Mouse (Mus musculus) cortical plate, adult 2 months (tissue): ENCODE measurements around the gene Bcl11a. TPM values are rescaled to one million over a fixed set of nuclear protein-coding genes. Genes with fewer than 3 reads are reported as not detected.
"Not testable (repeated sequence)": the region's sequence is repeated elsewhere in the genome, so short reads cannot be mapped to it uniquely, and the experiment has no call there.

Experiments used
- H3K27ac ChIP-seq: fragments of 200-500 bp; 2 replicates; pipeline ENCODE4 v1.5.1; 2012; ENCODE audit warnings: low read length, control low read depth, inconsistent platforms; ENCODE audit not compliant: insufficient read depth
- H3K4me1 ChIP-seq: fragments of 200-500 bp; 2 replicates; pipeline ENCODE4 v1.6.1; 2011; ENCODE audit warnings: low read length; ENCODE audit not compliant: control insufficient read depth, insufficient read depth
- H3K4me3 ChIP-seq: fragments of 200-500 bp; 2 replicates; pipeline ENCODE4 v1.5.1; 2011; ENCODE audit warnings: mild to moderate bottlenecking, low read length, control low read depth; ENCODE audit not compliant: insufficient read depth
- CTCF ChIP-seq: fragments of 200-500 bp; IDR thresholded peaks from 2 replicates; pipeline ENCODE4 v1.5.1; 2011; ENCODE audit warnings: mild to moderate bottlenecking, control low read depth, low read length; ENCODE audit not compliant: insufficient read depth; ENCODE audit errors: extremely low read depth
- POLR2A ChIP-seq: fragments of 200-500 bp; IDR thresholded peaks from 2 replicates; pipeline ENCODE4 v1.6.1; 2011; ENCODE audit warnings: mild to moderate bottlenecking, low read length, control low read depth; ENCODE audit not compliant: insufficient read depth; ENCODE audit errors: extremely low read depth
- polyA plus RNA-seq: library from polyadenylated mRNA; depleted of rRNA; stranded (reverse); fragments of >200 nt; gene quantifications from 2 replicates; pipeline ENCODE4 v1.2.3, GENCODE M21; 2012

Gene Bcl11a
- polyA plus RNA-seq, 1 experiment = 62.8 TPM

- H3K4me1 ChIP-seq = peaks cover 11% of the 10 kb centered on the region
- 0 out of 2 replicates have a peak overlapping the region, but pooled peaks have one; percentile 17 for H3K27ac ChIP-seq
- TF ChIP-seq CTCF (no peak), POLR2A (no peak)
- no peak overlapping the region for H3K4me3 ChIP-seq
Observed at GRCm38 (mm10) chr11:24128001-24128400, 50.1 kb downstream of the Bcl11a start.

DNA sequence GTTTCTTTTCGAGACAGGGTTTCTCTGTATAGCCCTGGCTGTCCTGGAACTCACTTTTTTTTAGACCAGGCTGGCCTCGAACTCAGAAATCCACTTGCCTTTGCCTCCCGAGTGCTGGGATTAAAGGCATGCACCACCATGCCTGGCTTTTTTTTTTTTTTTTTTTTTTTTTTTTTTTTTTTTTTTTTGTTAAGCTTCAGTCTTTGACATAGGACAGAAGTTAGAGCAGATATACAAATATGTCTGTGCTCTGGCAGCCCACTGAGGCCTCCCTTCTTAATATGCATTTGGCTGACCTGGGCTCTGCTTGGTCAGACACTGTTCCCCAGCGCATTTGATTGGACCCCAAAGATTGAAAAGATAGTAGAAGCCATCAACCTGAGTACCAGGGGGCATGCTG lies 51.0 kb downstream of the Bcl11a start:
- H3K4me1 ChIP-seq, H3K4me3 ChIP-seq, H3K27ac ChIP-seq: not testable (repeated sequence)

GRCm38 (mm10) chr11:24129358-24130185 lies 51.7 kb downstream of the Bcl11a start:
- H3K27ac ChIP-seq = no peak overlapping the region
- peaks cover 7% of the 10 kb centered on the region for H3K4me1 ChIP-seq
- H3K4me3 ChIP-seq = no peak overlapping the region
- TF ChIP-seq POLR2A (no peak), CTCF (no peak)

DNA sequence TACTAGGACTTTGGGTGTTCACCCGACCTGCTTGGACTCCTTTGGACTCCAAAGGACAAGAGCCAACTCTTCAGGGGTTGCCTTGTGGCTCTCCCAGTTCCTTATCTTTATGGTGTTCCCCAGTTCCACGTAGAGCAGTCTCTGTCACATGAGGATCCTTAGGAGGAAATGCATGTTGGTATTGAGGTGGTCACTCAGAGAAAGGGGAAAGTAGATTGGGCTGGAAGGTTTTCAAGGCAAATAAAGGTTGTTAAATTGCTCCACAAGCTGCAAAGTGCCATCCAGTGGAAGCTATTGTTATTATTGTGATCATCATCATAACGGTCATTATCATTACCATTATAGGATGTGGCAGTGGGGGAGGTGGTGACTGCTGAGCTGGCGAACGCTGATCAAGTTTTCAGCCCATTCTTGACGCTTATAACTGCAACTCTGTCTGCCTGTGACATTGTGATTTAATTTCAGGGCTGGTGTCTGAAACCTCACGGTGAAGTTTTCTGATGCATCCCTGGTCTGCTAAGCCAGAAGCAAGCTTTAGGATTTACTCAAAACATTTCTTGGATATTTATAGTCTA lies 52.4 kb downstream of the Bcl11a start:
- H3K4me3 ChIP-seq = no peak overlapping the region
- TF ChIP-seq CTCF = no peak
- no peak for TF ChIP-seq POLR2A
- no peak overlapping the region for H3K27ac ChIP-seq
- peaks cover 6% of the 10 kb centered on the region for H3K4me1 ChIP-seq

GRCm38 (mm10) chr11:24131818-24132217 lies 54.0 kb downstream of the Bcl11a start:
- Histone ChIP-seq H3K4me3 (no peak overlapping the region), H3K4me1 (peaks cover 11% of the 10 kb centered on the region), H3K27ac (no peak overlapping the region)
- no peak for TF ChIP-seq POLR2A
- no peak for TF ChIP-seq CTCF

DNA sequence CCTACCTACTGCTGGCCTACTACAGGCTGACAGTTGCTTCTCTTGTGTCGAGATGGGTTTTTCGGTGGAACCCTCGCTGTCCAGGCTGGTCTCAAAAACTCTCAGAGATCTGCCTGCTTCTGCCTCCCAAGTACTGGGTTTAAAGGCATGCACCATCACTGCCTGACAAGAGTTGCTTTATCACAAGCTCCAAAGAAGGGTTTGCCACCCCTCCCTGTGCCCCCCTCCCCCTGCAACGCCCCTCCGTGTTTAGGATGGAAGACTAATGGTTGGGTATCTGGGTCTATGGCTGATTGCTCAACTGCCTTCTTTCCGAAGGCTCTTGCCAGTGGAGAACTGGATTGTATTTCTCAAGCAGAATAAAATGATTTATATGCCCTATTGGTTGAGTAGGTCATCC lies 54.5 kb downstream of the Bcl11a start:
- TF ChIP-seq CTCF = no peak
- TF ChIP-seq POLR2A = no peak
- H3K4me1 ChIP-seq = peaks cover 14% of the 10 kb centered on the region
- no peak overlapping the region for H3K4me3 ChIP-seq
- no peak overlapping the region for H3K27ac ChIP-seq

- no peak overlapping the region for H3K4me3 ChIP-seq
- H3K4me1 ChIP-seq = peaks cover 16% of the 10 kb centered on the region
- no peak for TF ChIP-seq CTCF
- TF ChIP-seq POLR2A = no peak
- H3K27ac ChIP-seq = no peak overlapping the region
Observed at GRCm38 (mm10) chr11:24132853-24133252, 55.0 kb downstream of the Bcl11a start.

- peaks cover 16% of the 10 kb centered on the region for H3K4me1 ChIP-seq
- H3K4me3 ChIP-seq = no peak overlapping the region
- TF ChIP-seq CTCF = no peak
- no peak overlapping the region for H3K27ac ChIP-seq
Observed at GRCm38 (mm10) chr11:24133484-24133883, 55.6 kb downstream of the Bcl11a start.

DNA sequence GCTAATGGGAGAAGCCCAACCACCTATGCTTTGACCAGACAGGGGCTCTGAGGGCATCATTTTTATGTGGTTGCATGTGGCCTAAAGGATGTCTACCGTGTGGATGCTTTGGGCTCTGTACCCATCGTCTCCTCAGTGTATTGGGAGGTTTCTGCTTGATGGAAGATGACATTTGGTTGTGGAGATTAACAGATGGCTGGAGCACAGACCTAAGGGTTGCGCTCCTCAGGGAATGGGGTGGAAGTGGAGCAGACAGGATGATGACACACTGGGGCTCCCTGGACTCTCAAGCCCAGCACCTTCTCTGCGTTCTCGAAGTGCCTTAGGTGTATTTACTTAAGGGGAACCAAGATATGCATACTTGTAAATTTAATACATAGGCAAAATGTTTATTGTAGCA lies 56.1 kb downstream of the Bcl11a start:
- TF ChIP-seq CTCF (no peak), POLR2A (no peak)
- Histone ChIP-seq H3K4me3 (no peak overlapping the region), H3K4me1 (peaks cover 16% of the 10 kb centered on the region), H3K27ac (no peak overlapping the region)

DNA sequence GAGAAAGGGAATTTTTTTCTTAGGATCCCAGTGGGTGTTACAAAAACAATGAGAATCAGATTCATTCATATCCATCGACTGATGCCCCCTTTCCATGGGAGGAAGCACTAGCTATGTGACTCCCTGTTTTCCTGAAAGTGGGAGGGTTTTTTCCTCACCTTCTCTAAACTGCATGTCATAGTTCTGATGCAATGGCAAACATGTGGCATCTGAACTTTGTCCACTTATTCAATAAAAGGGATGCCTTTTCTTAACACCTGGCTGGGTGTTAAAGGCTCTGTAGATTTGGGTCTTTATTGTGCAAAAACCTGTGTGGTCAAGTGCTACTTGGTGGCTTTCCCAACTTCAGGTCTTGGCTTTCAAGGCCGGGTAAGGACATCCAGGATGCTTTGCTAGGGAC lies 57.4 kb downstream of the Bcl11a start:
- H3K27ac ChIP-seq = 0 out of 2 replicates have a peak overlapping the region, but pooled peaks have one; percentile 38
- no peak overlapping the region for H3K4me3 ChIP-seq
- TF ChIP-seq POLR2A = no peak
- no peak for TF ChIP-seq CTCF
- peaks cover 13% of the 10 kb centered on the region for H3K4me1 ChIP-seq
